Mouse (Mus musculus) erythroblast, embryonic 14.5 days (primary cell): ENCODE data around the gene Tnfrsf26.

Source experiments
- GATA1 ChIP-seq: IDR thresholded peaks from 2 replicates; pipeline ENCODE4 v1.6.1; 2012; ENCODE audit warnings: low read length, inconsistent platforms, mixed read lengths
- TAL1 ChIP-seq: IDR thresholded peaks from 3 replicates; pipeline ENCODE4 v1.6.1; 2012; ENCODE audit warnings: low read length, inconsistent platforms, mixed read lengths

GRCm38 (mm10) chr7:143575751-143576150, 52.8 kb downstream of the Tnfrsf26 start:
- no peak for TF ChIP-seq GATA1
- no peak for TF ChIP-seq TAL1
